Mouse (Mus musculus): ENCODE measurements around the gene Utp3. TPM values are rescaled to one million over a fixed set of nuclear protein-coding genes. Genes with fewer than 3 reads are reported as not detected.
"Not testable (repeated sequence)": the region's sequence is repeated elsewhere in the genome, so short reads cannot be mapped to it uniquely, and the experiment has no call there.

The Utp3 gene
- 10 to 100 TPM; 24.2 to 27.1 TPM for total RNA-seq (2021)
- long read RNA-seq, experiment 1, transcript Utp3-201 (1 exons, 1,629 nt) = major isoform, 42 of 42 reads
- long read RNA-seq, experiment 1, partial matches to known transcripts = 0 of 42 reads
- long read RNA-seq, experiment 1, other reads (novel, unspliced or antisense) = 0 of 42 reads
- long read RNA-seq, experiment 2, transcript Utp3-201 (1 exons, 1,629 nt) = major isoform, 23 of 23 reads
- long read RNA-seq, experiment 2, partial matches to known transcripts = 0 of 23 reads
- long read RNA-seq, experiment 2, other reads (novel, unspliced or antisense) = 0 of 23 reads

DNA sequence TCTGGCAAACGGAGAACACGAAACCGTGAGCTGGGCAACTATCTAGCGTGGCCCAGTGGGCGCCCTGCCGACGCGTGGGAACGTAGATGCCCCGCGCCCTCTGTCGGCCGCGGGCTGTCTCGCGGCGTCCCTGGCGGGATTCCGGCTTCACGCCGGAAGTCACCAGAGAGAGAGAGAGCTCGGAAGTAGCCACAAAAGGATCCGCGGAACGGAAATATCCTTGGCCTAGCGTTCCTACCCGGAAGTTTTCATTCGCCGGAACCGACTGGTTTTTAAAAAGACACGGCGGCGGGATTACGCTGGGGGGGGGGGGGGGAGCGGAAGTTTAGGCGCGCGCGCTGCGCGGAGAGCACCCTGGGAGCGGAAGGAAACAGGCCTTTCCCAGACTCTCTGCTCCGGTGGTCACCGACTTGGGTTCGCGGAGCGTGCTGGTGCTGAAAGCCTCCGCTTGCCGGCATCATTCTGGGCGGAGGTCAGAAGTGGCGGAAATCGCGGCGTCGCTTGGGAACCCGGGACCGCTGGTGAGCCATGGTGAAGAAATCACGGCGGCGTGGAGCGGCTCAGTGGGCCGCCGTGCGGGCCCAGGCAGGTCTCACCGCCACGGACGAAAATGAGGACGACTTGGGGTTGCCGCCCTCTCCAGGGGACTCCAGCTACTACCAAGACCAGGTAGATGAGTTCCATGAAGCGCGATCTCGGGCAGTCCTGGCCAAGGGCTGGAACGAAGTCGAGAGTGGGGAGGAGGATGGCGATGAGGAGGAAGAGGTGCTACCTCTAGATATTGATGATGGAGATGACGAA is at the start of gene Utp3:
TSS of gene Utp3 (plus strand) at position 377 of the 801 bp plus-strand sequence.
- DNase-seq = peak; percentile 90

GRCm38 (mm10) chr5:88508555-88508954 is 45.7 kb upstream of the Utp3 start:
- DNase-seq = no peak

DNA sequence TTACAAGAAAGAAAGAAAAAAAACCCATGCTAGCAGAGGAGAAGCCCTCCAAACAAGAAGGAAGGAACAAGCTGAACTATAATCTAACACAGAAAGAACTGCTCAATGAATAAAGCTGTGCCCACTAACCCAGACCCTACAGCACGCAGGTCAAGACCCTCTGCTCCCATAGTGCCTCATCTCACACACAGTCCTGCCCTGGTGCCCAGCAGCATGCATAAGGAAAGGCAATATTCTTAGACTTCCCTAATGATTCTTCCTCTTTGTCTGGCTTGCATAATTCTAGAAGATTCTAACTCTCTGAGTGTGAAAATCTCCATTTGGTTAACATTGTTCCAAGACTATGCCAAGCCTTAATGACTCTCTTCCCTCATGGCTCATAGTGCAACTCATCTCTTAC is 45.3 kb upstream of the Utp3 start:
- DNase-seq = no peak

- no peak for DNase-seq
Measured at GRCm38 (mm10) chr5:88519232-88519631, 35.0 kb upstream of the Utp3 start.

DNA sequence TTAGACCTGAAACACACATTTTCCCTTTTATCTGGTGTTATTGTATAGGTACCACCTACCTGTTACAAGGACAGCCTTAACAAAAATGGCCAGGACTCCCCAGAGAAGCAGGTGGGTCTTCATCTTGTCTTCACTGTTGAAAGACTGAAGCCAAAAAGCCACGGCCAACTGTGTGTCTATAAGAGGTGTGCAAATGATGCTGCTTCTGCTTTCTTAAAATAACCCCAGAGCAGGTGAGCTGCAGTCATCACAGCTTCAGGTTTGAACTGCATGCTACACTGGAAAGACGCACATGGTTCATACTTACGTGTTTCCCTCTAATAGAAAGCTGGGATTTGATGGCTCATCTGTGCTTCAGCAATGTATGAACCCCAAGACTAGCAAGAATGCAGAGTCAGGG is 26.6 kb upstream of the Utp3 start, which contains the start of gene Jchain:
TSS of gene Jchain (minus strand) at position 235 of the 400 bp plus-strand sequence.
- no peak for DNase-seq

DNA sequence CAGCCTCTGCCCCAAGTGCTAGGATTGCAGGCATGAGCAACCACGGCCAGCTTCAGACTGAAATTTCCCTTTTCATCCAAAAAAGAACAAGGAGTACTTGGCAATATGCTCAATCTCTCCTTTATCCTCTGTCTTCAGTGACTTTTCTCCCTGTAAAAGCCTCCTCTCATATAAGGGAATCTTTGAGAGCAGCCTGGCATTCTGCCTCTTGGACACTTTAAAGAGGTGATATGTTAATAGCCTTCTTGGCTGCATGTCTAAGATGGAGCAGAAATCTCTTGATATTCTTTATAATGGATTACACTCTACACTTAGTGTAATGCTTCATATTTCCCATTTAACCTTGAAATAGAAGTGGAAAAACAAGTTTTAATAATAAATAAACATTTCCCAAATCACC is 23.4 kb upstream of the Utp3 start:
- no peak for DNase-seq

DNA sequence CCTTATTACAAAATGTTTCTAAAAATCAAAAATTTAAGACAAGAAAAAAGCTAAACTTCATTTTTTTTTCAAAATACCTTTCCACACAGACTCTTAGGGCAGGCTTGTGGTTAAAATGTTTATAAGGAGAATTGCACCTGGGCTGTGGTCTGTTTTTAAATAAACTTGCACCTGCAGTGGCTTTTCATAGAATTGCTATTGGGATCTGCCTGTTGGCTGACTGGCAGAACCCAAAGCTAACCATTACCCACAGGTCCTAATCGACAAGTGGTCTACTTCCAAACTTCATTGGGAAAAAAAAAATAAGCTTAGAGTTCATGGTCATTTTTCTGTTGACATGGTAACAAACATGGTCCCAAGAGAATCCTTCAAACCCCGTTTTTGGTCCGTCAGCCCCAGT is 19.6 kb upstream of the Utp3 start:
- DNase-seq = no peak

GRCm38 (mm10) chr5:88540845-88541244 is 13.4 kb upstream of the Utp3 start:
- no peak for DNase-seq

DNA sequence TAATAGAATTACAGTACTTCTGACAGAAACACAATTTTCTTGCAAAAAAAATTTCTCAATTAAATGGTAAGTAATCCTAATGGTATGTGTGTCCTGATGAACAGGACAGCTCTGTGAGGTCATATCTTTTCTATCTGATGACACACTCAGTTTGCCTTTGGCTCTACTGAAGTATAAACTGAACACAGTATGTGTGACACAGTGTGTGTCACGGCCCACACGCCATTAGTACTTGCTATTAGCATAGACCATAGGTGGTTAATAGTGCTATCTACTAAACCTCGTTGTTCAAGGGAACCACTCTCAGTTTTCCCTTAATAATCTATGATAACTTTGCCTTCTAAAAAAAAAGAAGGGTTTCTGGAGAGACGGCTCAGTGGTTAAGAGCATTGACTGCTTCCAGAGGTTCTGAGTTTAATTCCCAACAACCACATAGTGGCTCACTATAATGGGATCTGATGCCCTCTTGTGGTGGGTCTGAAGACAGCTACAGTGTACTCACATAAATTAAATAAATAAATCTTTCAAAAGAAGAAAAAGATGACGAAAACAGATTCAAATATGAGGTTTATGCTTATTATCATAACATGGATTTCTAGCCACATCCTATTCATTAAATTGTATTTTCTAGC is 11.5 kb upstream of the Utp3 start:
- DNase-seq = peak; percentile 26

DNA sequence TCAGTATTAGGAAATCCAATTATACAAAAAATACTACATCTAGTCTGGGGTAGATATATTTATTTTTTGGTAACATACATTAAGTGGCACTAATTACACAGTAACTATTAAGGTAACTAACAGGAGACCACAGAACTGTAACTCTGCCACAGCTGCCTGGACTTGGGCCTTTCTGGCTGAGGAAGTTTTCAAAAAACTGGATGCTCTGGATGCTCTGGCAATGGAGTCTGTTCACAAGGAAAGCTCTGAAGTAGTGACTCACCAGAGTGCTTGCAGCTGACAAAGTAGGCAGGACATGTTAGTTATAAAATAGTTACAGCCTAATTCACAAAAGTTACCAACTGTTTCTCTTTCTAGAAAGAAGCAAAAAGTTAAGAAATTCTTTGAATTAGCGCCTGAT is 9.9 kb upstream of the Utp3 start:
- DNase-seq = not testable (repeated sequence)

DNA sequence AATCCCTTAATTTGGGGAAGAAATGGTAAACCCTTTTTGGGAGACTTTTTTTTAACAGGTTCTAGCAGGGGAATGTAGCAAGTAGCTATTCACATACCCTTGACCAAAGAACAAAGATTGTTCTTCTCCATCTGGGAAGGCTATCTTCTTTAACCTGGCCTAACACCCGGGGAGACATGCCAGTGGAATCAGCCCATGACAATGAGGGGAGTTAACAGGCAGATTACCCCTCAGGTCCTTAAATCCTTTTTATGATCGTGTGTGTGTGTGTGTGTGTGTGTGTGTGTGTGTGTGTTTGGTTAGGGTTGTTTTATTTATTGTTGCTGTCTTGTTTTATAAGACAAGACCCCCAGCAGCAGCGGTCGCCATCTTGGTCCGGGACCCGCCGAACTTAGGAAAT is 8.7 kb upstream of the Utp3 start:
- DNase-seq = no peak

GRCm38 (mm10) chr5:88553271-88554085 is 784 bp upstream of the Utp3 start:
- DNase-seq = no peak

GRCm38 (mm10) chr5:88558991-88559390 is 4.7 kb downstream of the Utp3 start:
- DNase-seq = no peak

GRCm38 (mm10) chr5:88561080-88561814 is 7.0 kb downstream of the Utp3 start:
- no peak for DNase-seq

DNA sequence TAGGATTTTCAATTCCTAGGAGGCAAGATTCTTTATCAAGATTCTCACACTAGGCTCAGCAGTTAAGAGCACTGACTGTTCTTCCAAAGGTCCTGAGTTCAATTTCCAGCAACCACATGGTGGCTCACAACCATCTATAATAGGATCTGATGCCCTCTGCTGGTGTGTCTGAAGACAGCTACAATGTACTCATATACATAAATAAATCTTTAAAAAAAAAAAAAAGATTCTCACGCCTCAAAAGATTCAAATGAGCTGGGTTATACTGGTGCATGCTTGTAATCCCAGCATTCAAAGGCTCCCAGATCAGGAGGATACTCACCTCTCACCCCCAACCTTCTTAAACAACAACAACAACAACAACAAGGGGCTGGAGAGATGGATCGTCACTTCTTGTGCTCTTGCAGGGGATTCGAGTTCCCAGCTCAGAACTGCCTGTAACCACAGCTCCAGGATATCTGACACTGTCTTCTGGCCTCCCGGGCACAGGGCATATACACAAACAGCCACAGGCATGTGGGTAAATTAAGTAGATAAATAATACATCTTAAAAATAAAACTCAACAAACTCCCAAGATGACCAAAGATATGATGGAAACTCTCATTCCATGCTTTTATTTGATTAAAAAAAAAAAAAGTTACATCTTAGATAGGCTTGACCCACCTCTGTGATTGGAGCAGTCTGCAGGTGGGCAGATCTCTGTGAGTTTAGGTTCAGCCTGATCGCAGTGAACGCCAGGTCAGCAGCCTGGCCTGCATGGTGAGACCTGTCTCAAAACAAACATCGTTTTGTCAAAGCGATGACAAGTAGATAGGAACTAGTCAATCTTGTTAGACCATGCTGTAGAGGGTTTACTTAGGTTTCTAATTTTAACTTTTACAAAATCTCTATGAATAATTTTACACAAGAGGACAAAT is 8.9 kb downstream of the Utp3 start:
- DNase-seq = no peak

- DNase-seq = peak; percentile 90
Measured at GRCm38 (mm10) chr5:88564501-88565147, 10.4 kb downstream of the Utp3 start, which contains the start of gene Rufy3. Gene Rufy3, plus strand, starts transcription at chr5:88565040.

DNA sequence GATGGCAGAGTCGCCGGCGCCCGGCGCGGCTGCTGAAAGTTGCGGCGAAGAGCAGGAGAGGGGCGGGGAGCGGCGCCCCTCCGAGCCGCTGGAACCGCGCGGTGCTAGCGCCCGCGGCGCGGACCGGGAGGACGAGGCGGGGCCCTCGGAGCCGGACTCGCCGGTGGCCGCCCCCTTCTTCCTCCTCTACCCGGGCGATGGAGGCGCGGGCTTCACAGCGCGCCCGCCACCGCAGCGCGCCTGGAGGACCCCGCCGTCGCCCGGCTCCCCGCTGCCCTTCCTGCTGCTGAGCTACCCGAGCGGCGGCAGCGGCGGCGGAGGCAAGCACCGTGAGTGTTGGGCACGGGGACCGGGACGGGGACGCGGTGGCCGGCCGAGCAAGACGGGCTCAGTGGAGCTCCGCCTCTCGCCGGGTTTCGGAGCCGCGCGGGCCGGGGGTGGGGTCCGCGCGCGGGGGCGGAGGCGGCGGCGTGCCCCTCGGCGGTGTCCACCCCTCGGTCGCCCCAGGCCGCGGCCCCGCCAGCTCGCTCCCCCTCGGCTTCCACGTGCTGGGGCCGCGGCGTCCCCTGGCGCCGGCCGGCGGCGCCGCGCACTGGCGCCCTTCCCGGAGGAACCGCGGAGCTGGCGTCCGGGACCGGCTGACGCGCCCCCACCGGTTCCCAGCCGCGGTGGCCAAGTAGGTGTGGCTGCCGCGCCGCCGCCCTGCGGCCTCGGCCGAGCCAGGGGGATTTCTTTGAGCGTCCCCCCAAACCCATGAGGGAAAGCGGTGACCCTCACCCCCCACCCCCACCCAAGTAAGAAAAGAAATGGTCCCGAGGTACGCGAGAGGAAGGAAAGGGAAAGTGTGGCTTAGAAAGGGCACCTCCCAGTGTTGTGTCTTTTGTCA is 11.1 kb downstream of the Utp3 start:
- DNase-seq = peak; percentile 82

- no peak for DNase-seq
Measured at GRCm38 (mm10) chr5:88566034-88566841, 12.0 kb downstream of the Utp3 start.

All from gastrocnemius, postnatal 10 days (tissue).